Mouse (Mus musculus): Measurements from ENCODE around the gene Rasl11b. TPM values are rescaled to one million over a fixed set of nuclear protein-coding genes. Genes with fewer than 3 reads are reported as not detected.

The Rasl11b gene
- 14.8 and 18.2 TPM in 2 replicates for polyA plus RNA-seq (2012; rRNA removed)

GRCm38 (mm10) chr5:74194841-74195613, at the start of gene Rasl11b:
TSS of gene Rasl11b (plus strand) at chr5:74195286.

Other genes starting within 250 kb of the Rasl11b start
- gene Usp46, start 126.9 kb upstream of the Rasl11b start, polyA plus RNA-seq (2012; rRNA removed) = 1.0 and 1.1 TPM in 2 replicates